Mouse (Mus musculus) heart, adult 2 months (tissue): ENCODE results near the gene Prdx6b.

Source experiments
- CTCF ChIP-seq: fragments of 200-600 bp; IDR thresholded peaks from 2 replicates; pipeline ENCODE4 v1.8.1; 2022; ENCODE audit warnings: antibody characterized with exemption, mild to moderate bottlenecking, moderate library complexity
- EP300 ChIP-seq: fragments of 200-500 bp; IDR thresholded peaks from 2 replicates; pipeline ENCODE4 v1.6.1; 2011; ENCODE audit warnings: low read depth, low read length, control low read depth; ENCODE audit not compliant: insufficient read depth
- POLR2A ChIP-seq: fragments of 200-500 bp; IDR thresholded peaks from 2 replicates; pipeline ENCODE4 v1.6.1; 2011; ENCODE audit warnings: mild to moderate bottlenecking, low read depth, low read length, control low read depth; ENCODE audit not compliant: insufficient read depth

- TF ChIP-seq CTCF, result no peak
- TF ChIP-seq POLR2A, result no peak
- no peak for TF ChIP-seq EP300
Observed at GRCm38 (mm10) chr2:80327272-80327671, 35.0 kb downstream of the Prdx6b start.
